ENCODE assay signal across 20 mouse cellular contexts in the genomic region with DNA sequence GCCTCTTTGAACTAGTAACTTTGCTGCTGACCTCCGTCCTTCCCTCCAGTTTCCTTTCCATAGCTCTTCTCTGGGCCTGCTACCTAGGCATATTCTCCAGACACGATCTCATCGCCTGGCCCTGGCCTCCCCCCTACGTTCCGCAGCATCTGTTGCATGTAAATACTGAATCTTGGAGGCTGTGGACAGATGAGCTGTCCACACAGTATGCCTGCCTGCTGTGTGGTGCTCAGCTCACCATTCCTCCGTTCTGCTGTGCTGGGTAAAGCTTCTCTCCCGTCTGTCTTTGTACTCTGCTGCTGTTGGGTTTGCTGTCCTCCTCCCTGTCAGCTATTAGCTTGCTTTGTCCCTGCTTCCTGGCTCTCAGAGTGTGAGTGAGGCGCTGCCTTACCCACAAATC. TPM values are rescaled to one million over a fixed set of nuclear protein-coding genes. Genes with fewer than 3 reads are reported as not detected.
A peak's percentile ranks its signal among the peaks of the same experiment; 100 is the strongest.
DNase-seq lines count a peak whose midpoint lies in the region; ATAC-seq lines count a peak whose summit lies in the region.
"Had no signal": no experiment of that assay in that cellular context is flagged by ENCODE, and none has a peak within 500 bp of the region (broad histone marks: within the 10 kb centered on the region; RNA-seq: fewer than 3 reads in every experiment).

No protein-coding gene starts in this region.

- H3K4me2 ChIP-seq in limb, embryonic 13.5 days (replicated peaks) = no peak overlapping the region
- H3K4me2 ChIP-seq: forebrain, embryonic 12.5 days; heart, embryonic 11.5 days had no signal

- H3K4me3 ChIP-seq in heart, embryonic 10.5 days = no peak overlapping the region
- H3K4me3 ChIP-seq in limb, embryonic 13.5 days = no peak overlapping the region
- no peak overlapping the region for H3K4me3 ChIP-seq in limb, embryonic 10.5 days
- H3K4me3 ChIP-seq: forebrain, embryonic 12.5 days had no signal

- DNase-seq in heart, embryonic 10.5 days (ENCODE audit: low spot score) = peak; percentile 67
- DNase-seq in heart, postnatal 25 days (ENCODE audit: low spot score) = no peak
- DNase-seq in limb, embryonic 10.5 days (ENCODE audit: low spot score) = no peak
- DNase-seq in 3T3-L1 (ENCODE audit: low read depth, low spot score) (peak; percentile 33), NIH3T3 (ENCODE audit: low read depth) (peak; percentile 33)
- DNase-seq in testis, postnatal 14 days (ENCODE audit: low spot score) = no peak
- DNase-seq: adrenal gland, postnatal 14 days; cerebellum, adult 11 months; cerebellum, postnatal 14 days; embryo, embryonic 11 days; gastrocnemius, postnatal 25 days; heart, postnatal 14 days; kidney, postnatal 36 days; thymus, postnatal 14 days had no signal

- WGBS in heart, embryonic 10.5 days = 72% methylated on average over 8 of the region's 8 CpGs
- WGBS in limb, embryonic 13.5 days = 76% methylated on average over 8 of the region's 8 CpGs
- WGBS in limb, embryonic 10.5 days = 90% methylated on average over 8 of the region's 8 CpGs

- peaks cover 85% of the 10 kb centered on the region for H3K36me3 ChIP-seq in heart, embryonic 10.5 days
- H3K36me3 ChIP-seq in limb, embryonic 13.5 days = peaks cover 87% of the 10 kb centered on the region
- peaks cover 95% of the 10 kb centered on the region for H3K36me3 ChIP-seq in limb, embryonic 10.5 days

- no peak overlapping the region for H3K27ac ChIP-seq in heart, embryonic 10.5 days
- peak overlapping the region; percentile 0; the same call in 1 of the 2 replicates for H3K27ac ChIP-seq in limb, embryonic 13.5 days
- H3K27ac ChIP-seq in limb, embryonic 10.5 days = no peak overlapping the region
- H3K27ac ChIP-seq: forebrain, embryonic 12.5 days had no signal

- no peaks in the 10 kb centered on the region for H3K9me3 ChIP-seq in heart, embryonic 10.5 days
- H3K9me3 ChIP-seq in limb, embryonic 13.5 days = no peaks in the 10 kb centered on the region
- H3K9me3 ChIP-seq in limb, embryonic 10.5 days (replicated peaks) = no peaks in the 10 kb centered on the region
- H3K9me3 ChIP-seq: forebrain, embryonic 12.5 days had no signal

- no peak for ATAC-seq in limb, embryonic 13.5 days (ENCODE audit: low FRiP score, low read depth)
- ATAC-seq: activated CD4-positive, CD25-positive, alpha-beta regulatory T cell, adult 4 months; lung, postnatal 0 days; Patski had no signal

- intact Hi-C loops in heart, postnatal 25 days (cut with DNase I) = no loop called here

- peaks cover 4% of the 10 kb centered on the region; the same call in 1 of the 2 replicates for H3K4me1 ChIP-seq in heart, embryonic 10.5 days
- 0 out of 2 replicates have a peak, but pooled peaks cover 9% of the 10 kb centered on the region for H3K4me1 ChIP-seq in limb, embryonic 13.5 days
- no peaks in the 10 kb centered on the region for H3K4me1 ChIP-seq in limb, embryonic 10.5 days

- H3K9ac ChIP-seq in limb, embryonic 13.5 days = no peak overlapping the region
- H3K9ac ChIP-seq: forebrain, embryonic 12.5 days had no signal

- H3K27me3 ChIP-seq in heart, embryonic 10.5 days (ENCODE audit: insufficient read depth, poor library complexity, severe bottlenecking) = no peaks in the 10 kb centered on the region
- H3K27me3 ChIP-seq in limb, embryonic 13.5 days = no peaks in the 10 kb centered on the region
- no peaks in the 10 kb centered on the region for H3K27me3 ChIP-seq in limb, embryonic 10.5 days (ENCODE audit: low read depth, poor library complexity, severe bottlenecking)
- H3K27me3 ChIP-seq: forebrain, embryonic 12.5 days; Patski had no signal

RNA-seq across cellular contexts. Expression of gene Hmgb1, which starts 21.0 kb away (rescaled TPM):
- 757 and 1,068 TPM in 2 replicates for polyA plus RNA-seq in heart, embryonic 10.5 days (2016; fragmentation: Nextera tagmentation; extraction: Ambion mirVana)
- total RNA-seq in heart, postnatal 25 days (2021) = 10 to 100 TPM; 83.8 to 97.6 TPM
- polyA plus RNA-seq in limb, embryonic 13.5 days (2015; fragmentation: Nextera tagmentation; extraction: Ambion mirVana) = 1,754 and 1,889 TPM in 2 replicates
- 1,666 and 1,835 TPM in 2 replicates for polyA plus RNA-seq in limb, embryonic 10.5 days (2016; fragmentation: Nextera tagmentation; extraction: Ambion mirVana)

RNA-seq across cellular contexts. Expression of gene Uspl1, which starts 21.1 kb away (rescaled TPM):
- 45.9 and 53.7 TPM in 2 replicates for polyA plus RNA-seq in heart, embryonic 10.5 days (2016; fragmentation: Nextera tagmentation; extraction: Ambion mirVana)
- 10 to 100 TPM; 16.2 to 17.4 TPM for total RNA-seq in heart, postnatal 25 days (2021)
- polyA plus RNA-seq in limb, embryonic 13.5 days (2015; fragmentation: Nextera tagmentation; extraction: Ambion mirVana) = 58.0 and 59.5 TPM in 2 replicates
- polyA plus RNA-seq in limb, embryonic 10.5 days (2016; fragmentation: Nextera tagmentation; extraction: Ambion mirVana) = 72.9 and 78.7 TPM in 2 replicates

RNA-seq across cellular contexts. Expression of gene Alox5ap, which starts 59.3 kb away (rescaled TPM):
- polyA plus RNA-seq in heart, embryonic 10.5 days (2016; fragmentation: Nextera tagmentation; extraction: Ambion mirVana) = 4.3 and 4.5 TPM in 2 replicates
- total RNA-seq in heart, postnatal 25 days (2021) = 10 to 100 TPM; 16.5 to 17.0 TPM
- polyA plus RNA-seq in limb, embryonic 13.5 days (2015; fragmentation: Nextera tagmentation; extraction: Ambion mirVana) = 12.6 and 13.1 TPM in 2 replicates
- 6.2 and 8.7 TPM in 2 replicates for polyA plus RNA-seq in limb, embryonic 10.5 days (2016; fragmentation: Nextera tagmentation; extraction: Ambion mirVana)

Comparison
In these comparisons a context has a peak if more than half of its experiments do, and no peak if none do; other contexts are left out.
1. DNase-seq: peak in heart, embryonic 10.5 days (single experiment), 3T3-L1 (single experiment) and NIH3T3 (single experiment); none in heart, postnatal 25 days (single experiment), limb, embryonic 10.5 days (single experiment) and testis, postnatal 14 days (single experiment).